Mouse (Mus musculus): ENCODE data around the gene Rpa3. TPM values are rescaled to one million over a fixed set of nuclear protein-coding genes. Genes with fewer than 3 reads are reported as not detected.

Gene Rpa3
- polyA plus RNA-seq, 1 experiment from 2014 or later = 228 TPM

- no peaks in the 10 kb centered on the region; the same call in 1 of the 2 replicates for H3K36me3 ChIP-seq (replicated peaks; ENCODE audit: control insufficient read depth, insufficient read depth, low read depth, low read length)
- no peak for DNase-seq (ENCODE audit: low spot score)
- H3K9me3 ChIP-seq (replicated peaks; ENCODE audit: control insufficient read depth, low read length) = no peaks in the 10 kb centered on the region
- H3K4me2 ChIP-seq (ENCODE audit: low read depth, low read length) = peak overlapping the region; percentile 52
- H3K27me3 ChIP-seq (ENCODE audit: control insufficient read depth, insufficient read depth, low read length) = no peaks in the 10 kb centered on the region
- 15% methylated on average over 6 of the region's 6 CpGs for WGBS
- H3K4me3 ChIP-seq (ENCODE audit: low read depth, low read length) = peak overlapping the region; percentile 75
- H3K27ac ChIP-seq (replicated peaks; ENCODE audit: low read depth, low read length) = no peak overlapping the region
- peak overlapping the region; percentile 86 for H3K9ac ChIP-seq (replicated peaks; ENCODE audit: low read length)
- no peak for ATAC-seq (replicated peaks; ENCODE audit: insufficient number of reproducible peaks, low FRiP score, low TSS enrichment, low read depth)
- no peaks in the 10 kb centered on the region for H3K4me1 ChIP-seq (ENCODE audit: control insufficient read depth, insufficient read depth, low read length)
Measured at GRCm38 (mm10) chr6:8258316-8258715, 657 bp downstream of the Rpa3 start.

DNA sequence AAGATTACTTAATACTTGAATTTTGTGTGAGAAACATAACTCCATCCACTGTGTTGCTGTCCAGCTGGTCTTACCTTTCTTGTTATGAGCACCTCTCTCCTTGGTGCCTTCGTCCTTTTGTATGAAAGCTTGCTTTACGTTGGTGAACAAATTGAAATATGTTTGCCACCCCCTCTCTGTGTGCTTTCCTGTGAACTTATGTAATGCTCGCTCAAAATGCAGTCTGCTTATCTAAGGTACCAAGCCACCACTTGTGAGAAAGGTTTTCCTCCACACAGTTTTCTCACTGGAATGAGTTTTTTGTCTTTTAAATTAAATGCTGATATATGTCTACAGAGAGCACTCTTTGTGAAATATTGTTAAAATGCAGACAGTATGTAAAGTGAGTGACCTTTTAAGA lies 30.4 kb downstream of the Rpa3 start:
- H3K4me2 ChIP-seq (ENCODE audit: low read depth, low read length) = no peak overlapping the region
- H3K27ac ChIP-seq (replicated peaks; ENCODE audit: low read depth, low read length) = no peak overlapping the region
- 90% methylated on average over 3 of the region's 3 CpGs for WGBS
- DNase-seq (ENCODE audit: low spot score) (no peak), ATAC-seq (replicated peaks; ENCODE audit: insufficient number of reproducible peaks, low FRiP score, low TSS enrichment, low read depth) (no peak)
- H3K27me3 ChIP-seq (ENCODE audit: control insufficient read depth, insufficient read depth, low read length) = no peaks in the 10 kb centered on the region
- no peaks in the 10 kb centered on the region for H3K9me3 ChIP-seq (replicated peaks; ENCODE audit: control insufficient read depth, low read length)
- no peaks in the 10 kb centered on the region; the same call in none of the 2 replicates for H3K36me3 ChIP-seq (replicated peaks; ENCODE audit: control insufficient read depth, insufficient read depth, low read depth, low read length)
- H3K4me3 ChIP-seq (ENCODE audit: low read depth, low read length) = no peak overlapping the region
- H3K9ac ChIP-seq (replicated peaks; ENCODE audit: low read length) = no peak overlapping the region
- H3K4me1 ChIP-seq (ENCODE audit: control insufficient read depth, insufficient read depth, low read length) = no peaks in the 10 kb centered on the region

- WGBS = 86% methylated on average over 3 of the region's 3 CpGs
- Histone ChIP-seq H3K36me3 (replicated peaks; ENCODE audit: control insufficient read depth, insufficient read depth, low read depth, low read length) (no peaks in the 10 kb centered on the region; the same call in 1 of the 2 replicates), H3K4me1 (ENCODE audit: control insufficient read depth, insufficient read depth, low read length) (no peaks in the 10 kb centered on the region), H3K4me3 (ENCODE audit: low read depth, low read length) (no peak overlapping the region), H3K27ac (replicated peaks; ENCODE audit: low read depth, low read length) (no peak overlapping the region), H3K4me2 (ENCODE audit: low read depth, low read length) (no peak overlapping the region), H3K9me3 (replicated peaks; ENCODE audit: control insufficient read depth, low read length) (no peaks in the 10 kb centered on the region), H3K27me3 (ENCODE audit: control insufficient read depth, insufficient read depth, low read length) (no peaks in the 10 kb centered on the region), H3K9ac (replicated peaks; ENCODE audit: low read length) (no peak overlapping the region)
- ATAC-seq (replicated peaks; ENCODE audit: insufficient number of reproducible peaks, low FRiP score, low TSS enrichment, low read depth) (no peak), DNase-seq (ENCODE audit: low spot score) (no peak)
Measured at GRCm38 (mm10) chr6:8227035-8227434, 31.9 kb downstream of the Rpa3 start.

GRCm38 (mm10) chr6:8210661-8211060 lies 48.3 kb downstream of the Rpa3 start:
- DNase-seq (ENCODE audit: low spot score) = no peak
- no peak for ATAC-seq (replicated peaks; ENCODE audit: insufficient number of reproducible peaks, low FRiP score, low TSS enrichment, low read depth)
- Histone ChIP-seq H3K9ac (replicated peaks; ENCODE audit: low read length) (no peak overlapping the region), H3K36me3 (replicated peaks; ENCODE audit: control insufficient read depth, insufficient read depth, low read depth, low read length) (no peaks in the 10 kb centered on the region), H3K4me3 (ENCODE audit: low read depth, low read length) (no peak overlapping the region), H3K9me3 (replicated peaks; ENCODE audit: control insufficient read depth, low read length) (no peaks in the 10 kb centered on the region), H3K27me3 (ENCODE audit: control insufficient read depth, insufficient read depth, low read length) (no peaks in the 10 kb centered on the region), H3K27ac (replicated peaks; ENCODE audit: low read depth, low read length) (no peak overlapping the region), H3K4me2 (ENCODE audit: low read depth, low read length) (no peak overlapping the region), H3K4me1 (ENCODE audit: control insufficient read depth, insufficient read depth, low read length) (no peaks in the 10 kb centered on the region)
- 89% methylated on average over 3 of the region's 3 CpGs for WGBS

DNA sequence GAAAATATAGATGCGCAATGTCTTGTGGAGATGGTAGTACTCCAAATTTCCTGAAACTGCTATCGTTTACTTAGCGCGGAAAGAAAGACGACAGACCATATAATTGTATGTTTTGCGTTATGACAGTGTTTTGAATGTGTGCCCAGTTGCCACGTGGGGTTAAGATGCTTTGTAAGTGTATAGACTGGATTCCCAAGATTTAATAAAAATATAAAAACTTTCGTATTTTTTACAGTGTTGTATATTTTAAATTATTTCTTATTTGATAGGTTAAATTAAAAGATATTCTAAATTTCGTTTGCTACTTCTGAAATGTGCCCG lies 49.1 kb downstream of the Rpa3 start:
- DNase-seq (ENCODE audit: low spot score) = no peak

DNA sequence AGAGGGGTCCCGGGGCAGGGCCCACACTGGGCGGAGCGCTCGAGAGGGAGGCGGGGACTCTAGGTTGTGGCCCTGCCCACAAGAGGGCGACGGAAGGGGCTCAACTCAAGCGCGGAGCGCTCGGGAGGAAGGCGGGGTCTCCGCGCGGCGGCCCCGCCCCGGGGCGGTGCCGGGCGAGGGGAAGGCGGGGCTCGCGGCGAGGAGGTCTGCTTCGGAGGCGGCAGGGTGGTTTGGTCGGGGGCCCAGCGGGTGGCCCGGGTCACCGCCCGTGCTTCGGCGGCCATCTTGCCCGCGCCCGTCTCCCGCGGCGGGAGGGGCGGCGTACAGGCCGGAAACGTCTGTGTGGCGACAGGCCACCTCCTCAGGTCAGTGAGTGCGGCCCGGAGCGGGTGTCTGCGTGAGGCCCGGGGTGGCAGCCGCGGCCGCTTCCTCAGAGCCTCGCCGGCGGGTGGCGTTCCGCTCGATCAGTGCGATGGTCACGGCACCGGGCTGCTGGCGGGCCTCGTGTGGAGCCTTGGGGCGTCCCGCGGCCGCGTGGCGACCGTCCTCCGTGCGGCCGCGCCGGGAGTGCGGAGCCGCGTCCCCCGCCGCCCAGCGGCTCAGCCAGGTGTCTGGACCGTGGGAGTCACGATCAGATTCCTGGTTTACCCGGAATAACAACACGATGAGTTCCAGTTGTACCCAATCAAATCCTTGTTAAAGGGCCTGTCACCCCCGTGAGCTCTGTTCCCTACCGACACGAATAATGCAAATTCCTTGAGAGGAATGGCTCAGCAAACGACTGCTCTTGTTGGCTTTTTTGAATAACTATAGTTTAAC lies 49.7 kb downstream of the Rpa3 start, which contains the start of gene Mios:
Gene Mios (plus strand): TSS at position 176 of the 819 bp plus-strand sequence.
- peak; percentile 95 for DNase-seq (ENCODE audit: low spot score)
- peak within 1 kb of the TSS; percentile 90 for H3K9ac ChIP-seq (replicated peaks; ENCODE audit: low read length)
- peak within 1 kb of the TSS; percentile 90 for H3K27ac ChIP-seq (replicated peaks; ENCODE audit: low read depth, low read length)
- under 1% methylated on average over 56 of the region's 90 CpGs for WGBS
- no peaks in the 10 kb centered on the region for H3K27me3 ChIP-seq (ENCODE audit: control insufficient read depth, insufficient read depth, low read length)
- peak within 1 kb of the TSS; percentile 51 for H3K4me2 ChIP-seq (ENCODE audit: low read depth, low read length)
- no peaks in the 10 kb centered on the region for H3K4me1 ChIP-seq (ENCODE audit: control insufficient read depth, insufficient read depth, low read length)
- no peaks in the 10 kb centered on the region for H3K9me3 ChIP-seq (replicated peaks; ENCODE audit: control insufficient read depth, low read length)
- ATAC-seq (replicated peaks; ENCODE audit: insufficient number of reproducible peaks, low FRiP score, low TSS enrichment, low read depth) = peak; percentile 99
- H3K36me3 ChIP-seq (replicated peaks; ENCODE audit: control insufficient read depth, insufficient read depth, low read depth, low read length) = no peaks in the 10 kb centered on the region
- H3K4me3 ChIP-seq (ENCODE audit: low read depth, low read length) = peak within 1 kb of the TSS; percentile 81

More for the DNA sequence above, 49.1 kb downstream of the Rpa3 start:
- Histone ChIP-seq H3K36me3 (replicated peaks; ENCODE audit: control insufficient read depth, insufficient read depth, low read depth, low read length) (no peaks in the 10 kb centered on the region), H3K27me3 (ENCODE audit: control insufficient read depth, insufficient read depth, low read length) (no peaks in the 10 kb centered on the region), H3K4me1 (ENCODE audit: control insufficient read depth, insufficient read depth, low read length) (no peaks in the 10 kb centered on the region), H3K9ac (replicated peaks; ENCODE audit: low read length) (peak overlapping the region; percentile 90), H3K4me2 (ENCODE audit: low read depth, low read length) (peak overlapping the region; percentile 51), H3K4me3 (ENCODE audit: low read depth, low read length) (peak overlapping the region; percentile 81), H3K9me3 (replicated peaks; ENCODE audit: control insufficient read depth, low read length) (no peaks in the 10 kb centered on the region), H3K27ac (replicated peaks; ENCODE audit: low read depth, low read length) (no peak overlapping the region)
- 12% methylated on average over 10 of the region's 10 CpGs for WGBS
- no peak for ATAC-seq (replicated peaks; ENCODE audit: insufficient number of reproducible peaks, low FRiP score, low TSS enrichment, low read depth)

Other genes starting within 250 kb of the Rpa3 start
- gene Col28a1, start 66.6 kb downstream of the Rpa3 start, polyA plus RNA-seq (2014; fragmentation: Nextera tagmentation; extraction: Ambion mirVana) = 0.17 and 0.34 TPM in 2 replicates
- 31.3 and 36.3 TPM in 2 replicates for gene Mios, start 50.0 kb downstream of the Rpa3 start, polyA plus RNA-seq (2014; fragmentation: Nextera tagmentation; extraction: Ambion mirVana)
- 19.7 and 22.6 TPM in 2 replicates for gene Umad1, start 115 bp upstream of the Rpa3 start, polyA plus RNA-seq (2014; fragmentation: Nextera tagmentation; extraction: Ambion mirVana)
- 14.3 and 17.1 TPM in 2 replicates for gene Gm45062, start 277 bp upstream of the Rpa3 start, polyA plus RNA-seq (2014; fragmentation: Nextera tagmentation; extraction: Ambion mirVana)